Mouse (Mus musculus) heart, adult 8-10 months (tissue): ENCODE data around the gene Inpp4b. TPM values are rescaled to one million over a fixed set of nuclear protein-coding genes. Genes with fewer than 3 reads are reported as not detected.

ENCODE experiments used
- DNase-seq: peaks from one replicate; pipeline ENCODE4 v3.0.0; 2022; ENCODE audit warnings: low spot score
- total RNA-seq, 4 experiments: library from RNA; stranded (reverse); gene quantifications; 2 replicates each; pipeline ENCODE4 v1.2.4; 2022

Gene Inpp4b
- 10 to 100 TPM; 50.3 to 81.7 (median 64.1) TPM for total RNA-seq

DNA sequence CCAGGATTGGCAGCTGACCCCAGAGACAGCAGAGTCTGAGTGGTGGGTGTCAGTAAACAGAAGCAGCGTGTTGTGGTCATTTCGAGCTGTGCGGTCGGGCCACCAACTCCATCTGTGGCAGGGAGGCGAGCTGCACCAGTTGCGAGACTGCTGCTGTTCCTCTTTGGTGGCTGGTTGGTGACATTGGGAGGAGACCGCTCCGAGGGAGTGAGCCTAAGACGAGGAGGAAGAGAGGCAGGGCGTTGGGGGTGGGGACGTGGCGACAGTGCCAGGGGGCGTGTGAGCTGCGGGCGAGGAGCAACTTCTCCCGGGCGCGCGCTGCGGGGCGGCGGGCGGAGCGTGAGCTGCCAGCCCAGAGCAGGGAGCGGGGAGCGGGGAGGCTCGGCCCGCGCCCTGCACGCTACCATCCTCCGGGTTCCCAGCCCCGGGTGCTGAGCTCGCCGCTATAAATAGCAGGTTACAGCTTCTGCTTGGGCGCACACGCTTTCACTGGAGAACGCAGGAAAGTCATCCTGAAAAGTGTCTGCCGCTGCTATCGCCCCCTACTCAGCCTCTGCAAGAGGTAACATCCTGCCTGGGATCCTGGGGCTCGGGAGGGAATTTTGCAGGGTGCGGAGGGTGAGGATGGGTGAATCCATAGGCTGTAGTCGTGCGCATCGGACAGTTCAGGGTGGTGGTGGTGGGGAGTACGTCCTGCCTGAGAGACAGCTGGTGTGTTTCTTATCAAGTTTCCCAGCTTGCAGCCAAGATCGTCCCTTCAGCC lies at the start of gene Inpp4b:
Gene Inpp4b, plus strand, starts transcription at position 321 of the 763 bp plus-strand sequence.
- DNase-seq = peak; percentile 54

DNA sequence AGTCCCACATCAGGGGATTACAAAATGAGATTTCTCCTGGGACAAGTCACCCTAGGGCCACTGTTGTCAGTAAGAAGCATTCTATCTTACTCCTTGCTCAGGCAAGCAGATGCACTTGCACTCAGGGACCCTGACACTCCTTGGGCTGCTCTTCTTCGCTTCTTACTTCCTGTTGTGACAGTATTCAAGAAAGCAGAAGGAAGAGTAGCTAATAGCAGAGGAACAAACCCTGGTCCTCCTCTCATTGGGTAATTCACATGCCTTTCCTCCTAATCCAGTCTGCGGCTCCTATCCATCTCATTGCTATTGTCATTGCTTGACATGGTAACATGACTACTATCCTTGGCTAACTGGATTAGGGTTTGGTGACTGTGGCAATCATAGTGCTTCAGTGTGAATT lies 7.1 kb upstream of the Inpp4b start:
- DNase-seq = no peak

DNA sequence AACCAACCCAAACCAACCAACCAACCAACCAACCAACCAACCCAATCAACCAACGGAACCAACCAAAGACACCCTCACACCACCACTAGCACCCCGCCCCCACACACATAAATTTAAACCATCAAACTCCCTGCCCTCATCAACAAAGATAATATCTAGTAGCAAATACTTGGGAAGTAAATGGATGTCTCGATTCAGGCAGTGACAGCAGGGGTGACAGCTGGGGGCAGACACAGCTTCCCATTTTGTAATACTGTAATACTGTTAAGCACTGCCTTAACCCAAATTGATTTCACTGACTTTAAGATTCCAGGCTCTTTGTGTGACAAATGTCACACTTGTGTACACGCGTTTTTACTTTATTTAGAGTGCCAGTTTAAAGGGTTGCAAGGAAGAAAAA lies 1.2 kb upstream of the Inpp4b start:
- no peak for DNase-seq

DNA sequence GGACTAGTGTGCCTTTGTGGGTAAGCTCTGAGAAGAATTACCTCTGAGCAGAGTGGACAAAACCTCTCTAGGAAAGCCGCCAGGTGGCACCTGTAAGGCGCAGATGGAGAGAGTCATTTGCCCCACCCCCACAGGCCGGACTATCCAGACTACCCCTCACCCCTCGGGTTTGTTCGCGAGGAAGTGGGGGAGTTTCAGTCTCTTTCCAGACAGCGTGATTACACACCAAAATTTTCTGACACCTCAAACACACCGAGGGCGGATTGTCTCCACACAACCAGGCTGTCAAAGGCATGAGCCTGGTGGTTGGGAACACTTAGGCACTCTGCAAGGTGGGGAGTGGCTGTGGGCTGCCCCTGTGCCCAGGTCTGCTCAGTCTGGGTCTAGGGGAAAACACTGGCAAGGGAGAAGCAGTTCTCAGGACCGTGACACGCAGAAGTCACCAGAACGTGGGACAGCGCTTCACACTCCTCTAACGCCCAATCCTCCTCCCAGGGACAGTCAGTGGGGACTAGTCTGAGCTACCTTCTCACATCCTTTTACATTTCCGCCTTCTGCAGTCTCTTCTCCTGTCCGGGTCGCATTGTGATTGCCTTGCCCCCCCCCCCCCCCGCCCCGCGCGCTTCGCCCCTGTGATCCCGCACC lies 643 bp upstream of the Inpp4b start:
- DNase-seq = peak; percentile 19

DNA sequence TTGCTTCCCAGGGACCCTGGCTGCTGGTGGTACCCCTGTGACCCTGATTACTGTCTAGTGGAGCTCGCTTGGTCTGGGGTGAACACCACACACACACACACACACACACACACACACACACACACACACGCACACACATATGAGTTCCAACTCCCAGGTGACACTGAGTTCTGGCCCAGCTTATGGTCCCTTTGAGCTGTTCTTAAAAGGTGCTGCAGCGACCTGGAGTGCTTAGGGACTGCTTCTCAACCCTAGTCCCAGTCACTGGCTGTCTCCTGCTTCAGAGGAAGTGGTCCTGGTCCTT lies 595 bp downstream of the Inpp4b start:
- no peak for DNase-seq

DNA sequence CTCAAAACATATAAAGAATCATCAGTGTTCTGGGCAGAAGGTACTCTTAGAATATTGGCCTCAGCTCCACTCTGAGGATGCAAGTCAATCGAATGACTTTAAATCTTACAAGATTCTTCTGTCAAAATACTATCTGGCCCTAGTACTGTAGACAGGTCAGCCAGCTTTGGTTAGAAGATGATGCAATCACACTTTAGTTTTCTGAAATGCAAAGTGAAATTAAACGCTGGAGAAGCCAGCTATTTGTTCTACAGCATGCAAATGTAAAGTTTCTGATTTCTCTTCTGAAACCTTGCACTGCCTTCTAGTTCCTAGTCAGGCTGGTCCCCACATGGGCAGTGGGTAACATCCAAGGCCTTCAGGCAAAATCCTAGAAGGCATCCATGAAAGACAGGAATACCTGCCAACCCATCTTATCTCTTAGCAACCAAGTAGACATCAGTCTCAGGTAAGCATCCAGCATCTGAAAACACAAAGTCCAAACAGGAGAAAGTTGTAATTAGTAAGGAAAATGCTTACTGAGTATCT lies 2.9 kb downstream of the Inpp4b start:
- DNase-seq = no peak

DNA sequence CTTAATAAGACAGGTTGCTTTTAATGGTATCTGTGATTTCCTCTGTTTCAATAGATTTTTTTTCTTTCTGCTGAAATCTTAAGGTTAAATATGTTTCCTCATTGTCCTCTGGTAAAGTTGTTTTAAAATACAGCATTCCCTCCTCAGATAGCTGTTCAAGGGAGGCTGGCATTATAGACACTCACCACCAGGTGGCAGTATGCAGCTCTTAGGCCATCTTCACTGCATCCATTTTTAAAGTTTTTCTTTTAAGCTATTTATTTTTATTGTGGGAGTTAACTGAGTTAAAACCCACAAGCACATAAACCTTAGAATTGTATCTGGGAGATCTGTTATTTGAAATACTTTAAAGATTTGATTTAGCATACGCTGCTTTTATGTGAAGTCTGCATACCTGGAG lies 7.1 kb downstream of the Inpp4b start:
- DNase-seq = peak; percentile 15

DNA sequence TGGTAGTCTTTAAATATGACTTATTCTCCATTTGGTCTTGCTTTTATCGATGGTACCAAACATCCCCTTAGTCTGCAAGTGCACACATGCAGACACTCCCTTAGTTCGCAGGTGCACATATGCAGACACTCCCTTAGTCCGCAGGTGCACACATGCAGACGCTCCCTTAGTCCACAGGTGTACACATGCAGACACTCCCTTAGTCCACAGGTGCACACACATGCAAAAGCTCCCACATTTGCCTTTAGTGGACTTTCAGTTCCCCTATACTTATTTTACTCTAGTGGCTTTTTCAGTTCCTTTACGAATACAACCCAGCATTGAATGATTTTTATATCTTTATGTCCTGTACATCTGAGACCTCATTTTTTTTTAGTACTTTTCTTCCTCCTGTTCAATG lies 11.1 kb downstream of the Inpp4b start:
- DNase-seq = no peak

DNA sequence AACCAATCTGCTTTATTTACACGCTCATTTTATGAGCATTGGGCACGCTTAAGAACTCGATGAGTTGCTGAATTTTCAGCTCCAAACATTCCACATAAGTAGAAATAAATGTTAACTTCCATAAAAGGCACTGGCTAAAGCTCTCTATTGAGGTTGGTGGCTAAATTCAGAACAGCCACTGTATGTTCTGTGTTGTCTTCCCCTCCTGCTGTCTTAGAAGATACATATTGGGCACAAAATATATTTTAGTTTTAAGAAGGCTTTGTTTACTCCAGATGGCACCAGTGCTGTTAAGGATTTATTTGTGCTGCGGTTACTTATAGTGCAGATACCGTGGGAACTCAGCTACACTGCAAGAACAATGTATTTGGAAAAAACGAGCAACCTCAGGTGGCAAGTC lies 15.8 kb downstream of the Inpp4b start:
- no peak for DNase-seq

DNA sequence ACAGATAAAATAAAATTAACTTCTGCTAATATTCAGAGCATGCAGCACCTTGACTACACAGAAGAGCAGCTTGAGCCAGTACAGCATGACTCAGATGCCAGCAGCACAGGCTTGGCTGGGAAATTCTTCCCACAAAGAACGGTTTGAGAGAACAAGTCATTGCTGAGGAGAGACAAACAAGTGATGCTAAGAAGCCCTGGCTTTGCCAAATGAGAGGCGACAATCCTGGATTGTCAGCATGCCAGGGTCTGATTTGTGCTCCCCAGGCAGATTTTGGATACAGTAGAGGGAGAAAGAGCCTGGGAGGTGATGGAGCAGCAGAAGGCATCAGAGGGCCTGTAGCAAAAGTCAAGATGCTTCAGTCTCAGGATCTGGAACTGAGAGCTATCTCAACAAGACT lies 18.2 kb downstream of the Inpp4b start:
- no peak for DNase-seq

DNA sequence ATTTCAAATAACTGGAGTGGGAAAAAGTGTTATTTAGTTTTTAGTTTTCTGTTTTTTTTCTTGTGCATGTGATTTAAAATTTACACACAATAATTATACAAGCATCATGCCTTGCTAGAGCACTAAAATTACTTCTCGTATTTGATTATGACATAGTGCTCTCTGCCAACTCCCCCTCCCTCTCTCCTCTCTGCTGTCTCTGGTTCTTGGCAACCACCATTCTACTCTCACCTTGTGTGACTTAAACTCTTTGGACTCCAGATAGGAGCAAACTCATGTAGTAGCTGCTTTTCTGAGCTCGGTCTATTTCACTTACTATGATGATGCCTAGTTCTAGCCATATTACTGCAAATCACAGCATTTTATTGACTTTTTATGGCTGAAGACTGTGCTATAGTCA lies 18.8 kb downstream of the Inpp4b start:
- no peak for DNase-seq

DNA sequence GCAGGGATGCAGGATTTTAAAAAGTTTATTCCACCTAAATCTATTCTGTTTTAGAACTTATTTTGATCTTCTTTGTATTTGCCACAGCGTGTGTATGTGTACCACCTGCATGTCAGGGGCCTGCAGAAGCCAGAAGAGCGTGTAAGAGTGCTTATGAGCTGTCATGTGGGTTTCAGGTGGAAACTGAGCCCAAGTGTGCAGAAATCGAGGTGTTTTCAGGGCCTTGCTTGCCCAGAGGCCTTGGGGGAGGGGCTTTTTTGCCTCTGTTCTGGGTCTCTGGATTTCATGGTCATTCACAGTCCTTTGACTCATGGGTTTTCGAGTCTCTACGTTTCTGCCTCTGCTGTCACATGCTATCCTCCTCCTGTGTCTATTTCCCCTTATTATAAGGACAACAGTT lies 28.3 kb downstream of the Inpp4b start:
- DNase-seq = no peak

DNA sequence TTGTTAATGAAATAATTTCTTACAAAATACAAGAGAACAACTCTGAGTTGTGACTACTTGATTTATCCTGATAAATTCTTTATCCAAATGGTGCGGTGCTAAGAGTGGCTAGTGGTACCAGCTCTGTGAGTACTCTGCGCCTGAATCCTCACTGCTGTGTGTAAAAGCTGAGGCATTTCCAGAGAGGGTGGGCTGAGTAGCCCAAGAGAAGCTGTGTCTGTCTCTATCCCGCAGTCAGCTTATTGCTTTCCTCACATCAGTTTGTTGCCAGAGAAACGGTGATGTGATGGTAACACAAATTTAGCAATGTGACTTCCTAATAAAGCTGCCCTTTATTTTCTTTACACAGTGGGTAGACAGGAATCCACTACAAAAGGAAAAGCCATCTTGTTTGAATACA lies 29.5 kb downstream of the Inpp4b start:
- no peak for DNase-seq

DNA sequence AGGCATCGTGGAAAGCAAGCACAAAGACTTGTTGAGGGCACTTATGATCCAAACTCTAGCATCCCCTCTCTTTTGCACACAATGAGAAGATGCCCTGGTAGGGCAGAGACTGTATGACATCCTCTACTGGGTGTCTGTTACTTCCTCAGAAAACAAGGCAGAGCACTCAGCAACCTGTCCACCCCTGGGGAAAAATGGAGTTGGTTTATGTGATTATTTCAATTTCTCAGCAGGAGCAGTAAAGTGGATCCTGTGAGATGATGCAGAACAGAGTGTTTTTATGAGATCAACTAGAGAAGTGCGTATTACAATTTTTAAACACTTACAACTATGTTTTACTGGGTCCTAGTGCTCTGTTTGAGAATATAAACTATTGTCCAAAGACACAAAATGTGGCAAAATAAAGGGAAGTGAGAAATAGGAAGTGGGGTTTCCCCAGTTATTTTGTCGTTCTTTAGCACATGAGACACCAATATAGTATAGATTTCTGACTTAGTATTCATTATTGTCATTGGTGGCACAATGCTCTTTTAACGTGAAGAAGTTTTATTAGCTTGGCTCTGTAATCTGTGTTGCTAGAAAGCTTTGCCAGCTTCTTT lies 32.6 kb downstream of the Inpp4b start:
- DNase-seq = peak; percentile 16

DNA sequence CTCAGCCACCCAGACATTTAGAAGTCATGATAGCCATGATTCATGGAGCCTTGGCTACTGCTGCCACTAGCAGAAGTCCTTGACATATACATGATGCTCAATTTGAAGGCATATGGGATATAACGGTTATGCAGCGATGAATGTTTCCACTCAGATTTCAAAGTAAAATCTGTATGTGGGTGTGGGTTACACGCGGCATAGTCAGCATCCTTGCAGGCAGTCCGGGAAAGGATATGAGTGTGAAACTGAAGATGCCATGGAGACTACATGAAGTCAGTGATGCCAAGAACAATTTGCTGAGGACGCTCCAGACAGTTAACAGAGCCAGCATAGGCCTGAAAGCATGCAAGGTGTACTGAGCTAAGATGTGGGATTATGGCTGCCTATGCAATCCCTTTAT lies 46.6 kb downstream of the Inpp4b start:
- no peak for DNase-seq

DNA sequence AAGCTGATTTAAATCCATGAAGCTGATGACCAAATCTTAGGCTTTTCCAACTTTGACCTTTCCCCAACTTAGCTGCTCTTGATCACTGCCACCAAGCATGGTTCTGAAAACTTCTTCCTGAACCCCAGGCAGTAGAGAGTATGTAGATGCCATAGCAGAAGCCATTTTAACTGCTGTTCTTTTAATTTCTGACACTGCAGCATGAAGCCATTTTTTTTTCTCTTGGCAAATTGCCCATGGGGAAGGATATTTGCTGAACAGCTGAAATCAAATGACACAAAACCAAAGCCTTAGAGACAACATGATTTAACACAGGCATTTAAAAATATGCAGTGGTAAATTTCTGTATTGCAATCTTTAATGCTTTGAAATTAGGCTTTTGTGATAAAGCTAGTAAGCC lies 56.7 kb downstream of the Inpp4b start:
- no peak for DNase-seq

DNA sequence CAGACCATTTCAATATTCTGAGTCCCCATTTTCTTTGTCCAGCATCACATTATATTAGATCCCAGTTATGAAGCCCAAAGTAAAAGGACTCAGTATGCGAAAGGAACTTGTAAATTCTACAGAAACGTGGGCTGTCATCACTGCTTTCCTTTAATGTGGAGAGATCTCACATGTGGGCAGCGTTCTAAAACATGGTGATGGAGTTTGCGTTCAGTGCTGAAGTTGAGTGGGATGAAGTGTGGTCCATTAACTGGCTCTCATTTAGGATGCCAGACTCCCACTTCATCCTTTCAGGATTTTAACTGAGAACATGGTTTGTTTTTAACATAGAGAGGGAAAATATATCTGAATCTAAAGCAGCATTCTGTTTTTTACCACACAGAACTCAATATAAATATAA lies 57.1 kb downstream of the Inpp4b start:
- DNase-seq = no peak

DNA sequence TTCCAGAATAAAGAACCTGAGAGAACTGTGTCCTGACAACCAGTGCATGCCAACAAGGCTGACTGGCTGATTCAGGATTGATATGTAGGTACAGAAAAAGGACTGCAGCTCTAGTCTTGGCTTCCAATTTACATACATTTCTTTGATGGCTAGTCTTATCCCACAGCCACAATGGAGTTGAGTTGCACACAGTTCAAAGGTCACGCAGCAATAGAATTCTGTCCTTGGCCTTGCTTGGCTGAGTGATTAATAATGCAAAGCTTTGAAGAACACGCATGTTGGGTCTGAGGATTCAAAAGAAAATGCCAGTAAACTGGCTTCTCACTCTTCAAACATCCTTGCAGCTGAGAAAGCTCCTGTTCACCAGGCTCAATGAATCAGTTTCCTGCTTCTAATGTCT lies 70.4 kb downstream of the Inpp4b start:
- DNase-seq = no peak

DNA sequence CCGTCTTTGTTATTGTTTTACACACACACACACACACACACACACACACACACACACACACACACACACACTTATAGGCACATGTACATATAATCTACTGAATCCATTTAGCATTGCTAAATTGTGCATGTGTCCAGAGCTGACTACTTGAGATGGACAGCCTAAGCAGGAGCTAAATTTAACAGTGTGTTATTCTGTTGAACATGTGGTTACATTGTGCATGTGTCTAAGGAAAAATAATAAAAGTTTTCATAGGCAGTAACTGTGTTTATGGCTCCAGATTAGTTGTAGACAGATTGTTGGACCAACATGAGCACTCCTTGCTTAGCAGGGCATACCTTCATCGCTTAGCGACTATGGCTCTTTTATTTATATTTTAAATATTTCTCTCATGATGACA lies 101.6 kb downstream of the Inpp4b start:
- DNase-seq = no peak

DNA sequence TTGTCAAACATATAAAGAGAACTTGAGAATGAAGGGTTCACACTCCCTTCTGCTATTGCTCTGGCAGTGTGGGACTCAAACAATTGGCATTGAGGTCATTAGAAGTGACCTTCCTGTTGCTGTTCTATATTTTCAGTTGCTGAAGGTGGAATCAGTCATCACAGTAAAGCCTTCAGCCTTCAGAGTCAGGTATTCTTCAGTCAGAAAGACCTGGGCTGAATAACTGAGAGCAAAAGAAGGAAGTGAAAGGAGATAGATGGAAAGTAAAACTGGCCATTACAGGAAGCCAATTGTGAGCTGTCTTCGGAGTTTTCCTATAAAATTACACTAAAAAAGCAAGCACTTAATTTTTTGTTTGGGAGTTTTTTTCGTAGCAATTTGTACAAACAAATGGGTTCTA lies 107.4 kb downstream of the Inpp4b start:
- no peak for DNase-seq

DNA sequence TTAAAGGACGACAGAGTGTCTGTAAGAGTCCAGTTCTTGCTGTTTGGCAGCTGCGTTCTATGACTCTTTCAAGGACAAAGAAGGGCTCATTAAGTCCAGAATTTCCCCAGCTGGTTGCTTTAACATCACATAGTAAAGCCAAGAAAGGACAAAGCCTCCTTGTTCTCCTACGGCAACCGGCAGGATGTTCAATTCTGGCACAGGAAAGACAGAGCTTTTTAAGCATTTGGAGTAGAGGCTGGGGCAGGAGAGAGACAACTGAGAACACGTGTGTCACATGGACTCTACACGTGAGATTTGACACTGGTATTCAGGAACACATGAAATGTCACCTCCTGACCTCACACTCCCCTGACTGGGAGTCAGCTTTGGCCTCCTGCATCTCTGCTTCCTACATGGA lies 109.7 kb downstream of the Inpp4b start:
- peak; percentile 33 for DNase-seq

DNA sequence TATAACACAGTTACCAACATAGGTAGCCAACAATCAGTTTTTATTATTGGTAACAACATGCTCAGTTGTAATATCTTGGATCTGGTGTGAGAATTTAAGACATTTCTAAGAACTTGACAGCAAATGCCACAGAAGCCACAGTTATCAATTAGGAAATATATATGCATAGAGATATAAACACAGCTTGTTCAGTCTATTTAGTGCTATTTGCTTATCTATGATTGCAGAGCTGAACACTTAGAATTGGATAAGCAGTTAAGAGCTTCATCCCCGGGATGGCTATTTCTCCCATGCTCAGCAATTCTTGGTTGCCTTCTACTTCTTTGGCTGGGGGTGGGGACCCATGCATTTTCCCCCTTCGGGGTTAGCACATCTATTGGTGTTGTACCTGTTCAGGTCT lies 112.5 kb downstream of the Inpp4b start:
- DNase-seq = no peak

DNA sequence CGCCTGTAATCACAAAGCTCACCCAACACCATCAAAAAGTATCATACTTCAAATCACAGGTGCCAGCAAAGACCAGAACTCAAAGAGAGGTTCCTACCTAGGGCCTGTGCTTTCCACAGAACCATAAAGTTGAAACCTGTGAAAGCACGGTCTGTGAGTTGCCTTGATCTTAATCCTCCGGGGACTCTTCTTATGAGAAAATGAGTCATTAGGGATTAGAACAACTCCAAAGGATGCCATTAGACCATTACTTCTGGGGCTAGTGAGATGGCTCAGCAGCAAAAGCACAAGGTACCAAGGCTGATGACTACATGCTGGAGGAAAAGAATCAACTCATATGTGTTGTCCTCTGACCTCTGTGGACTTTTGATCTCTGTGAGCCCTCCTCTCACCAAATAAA lies 121.4 kb downstream of the Inpp4b start:
- DNase-seq = no peak
